Mouse (Mus musculus): ENCODE measurements around the gene Lhb. TPM values are rescaled to one million over a fixed set of nuclear protein-coding genes. Genes with fewer than 3 reads are reported as not detected.

Lhb gene
- total RNA-seq, 2 experiments from 2014 or later: not detected

- no peak for DNase-seq (ENCODE audit: low spot score in 2 of 2)
Measured at GRCm38 (mm10) chr7:45470869-45471268, 50.2 kb downstream of the Lhb start.

Small RNA genes lying within 50 kb of the gene (microRNA-seq; reads per million reads assigned to microRNA genes)
- not detected for gene Gm22133

Other genes starting within 250 kb of the Lhb start
- gene Gfy, start 241.3 kb upstream of the Lhb start, total RNA-seq (2021): not detected
- not detected for gene Pth2, start 239.8 kb upstream of the Lhb start, total RNA-seq (2021)
- gene Ccdc155, start 215.9 kb upstream of the Lhb start, total RNA-seq (2021): under 1 TPM; 0.31 to 0.84 TPM
- gene Dkkl1, start 208.7 kb upstream of the Lhb start, total RNA-seq (2021): under 1 TPM in 1 of 2 experiments, not detected in 1; 0.78 TPM
- gene Tead2, start 205.1 kb upstream of the Lhb start, total RNA-seq (2021): 10 to 100 TPM; 45.1 to 67.8 TPM
- gene Cd37, start 181.7 kb upstream of the Lhb start, total RNA-seq (2021): 1 to 10 TPM; 4.1 to 6.2 TPM
- under 1 TPM in 1 of 2 experiments, not detected in 1; 0.28 TPM for gene Slc6a16, start 179.7 kb upstream of the Lhb start, total RNA-seq (2021)
- not detected for gene Slc6a21, start 143.3 kb upstream of the Lhb start, total RNA-seq (2021)
- gene Trpm4, start 87.0 kb upstream of the Lhb start, total RNA-seq (2021): 10 to 100 TPM; 17.0 to 18.1 TPM
- 10 to 100 TPM in 1 of 2 experiments, 1 to 10 TPM in 1; 6.7 to 13.0 TPM for gene Hrc, start 85.5 kb upstream of the Lhb start, total RNA-seq (2021)
- gene Ppfia3, start 53.8 kb upstream of the Lhb start, total RNA-seq (2021): 1 to 10 TPM; 4.7 to 6.9 TPM
- gene Lin7b, start 50.2 kb upstream of the Lhb start, total RNA-seq (2021): 1 to 10 TPM; 4.8 to 4.9 TPM
- 100 to 1,000 TPM; 499 to 509 TPM for gene Snrnp70, start 25.1 kb upstream of the Lhb start, total RNA-seq (2021)
- under 1 TPM; 0.14 to 0.28 TPM for gene Kcna7, start 15.2 kb upstream of the Lhb start, total RNA-seq (2021)
- gene Ntf5, start 7.1 kb upstream of the Lhb start, total RNA-seq (2021): under 1 TPM; 0.20 to 0.67 TPM
- gene Gys1, start 14.0 kb downstream of the Lhb start, total RNA-seq (2021): 10 to 100 TPM; 38.6 to 40.2 TPM
- gene Ruvbl2, start 17.3 kb downstream of the Lhb start, total RNA-seq (2021): 10 to 100 TPM; 56.5 to 65.0 TPM
- 100 to 1,000 TPM; 684 to 753 TPM for gene Ftl1, start 39.1 kb downstream of the Lhb start, total RNA-seq (2021)
- 10 to 100 TPM; 75.8 to 78.4 TPM for gene Bax, start 46.1 kb downstream of the Lhb start, total RNA-seq (2021)
- gene Tulp2, start 61.1 kb downstream of the Lhb start, total RNA-seq (2021): under 1 TPM; 0.45 to 0.54 TPM
- 10 to 100 TPM; 14.9 to 20.7 TPM for gene Gm45808, start 66.0 kb downstream of the Lhb start, total RNA-seq (2021)
- 10 to 100 TPM; 35.0 to 38.8 TPM for gene Dhdh, start 68.0 kb downstream of the Lhb start, total RNA-seq (2021)
- gene Nucb1, start 89.6 kb downstream of the Lhb start, total RNA-seq (2021): 100 to 1,000 TPM; 236 to 239 TPM
- gene Ppp1r15a, start 105.4 kb downstream of the Lhb start, total RNA-seq (2021): 10 to 100 TPM; 36.9 to 45.1 TPM
- 10 to 100 TPM; 12.5 to 17.5 TPM for gene Plekha4, start 105.5 kb downstream of the Lhb start, total RNA-seq (2021)
- gene Hsd17b14, start 134.1 kb downstream of the Lhb start, total RNA-seq (2021): 1 to 10 TPM; 1.3 to 1.8 TPM
- gene Bcat2, start 149.3 kb downstream of the Lhb start, total RNA-seq (2021): 10 to 100 TPM; 96.4 to 96.5 TPM
- gene Fgf21, start 194.7 kb downstream of the Lhb start, total RNA-seq (2021): under 1 TPM in 1 of 2 experiments, not detected in 1; 0.34 TPM
- gene Fut1, start 196.5 kb downstream of the Lhb start, total RNA-seq (2021): under 1 TPM in 1 of 2 experiments, not detected in 1; 0.22 TPM
- 1 to 10 TPM in 1 of 2 experiments, under 1 TPM in 1; 0.54 to 1.1 TPM for gene Izumo1, start 201.0 kb downstream of the Lhb start, total RNA-seq (2021)
- gene Rasip1, start 206.7 kb downstream of the Lhb start, total RNA-seq (2021): 10 to 100 TPM; 31.1 to 31.2 TPM
- 10 to 100 TPM; 11.5 to 14.2 TPM for gene Mamstr, start 219.2 kb downstream of the Lhb start, total RNA-seq (2021)
- under 1 TPM in 1 of 2 experiments, not detected in 1; 0.42 TPM for gene Fut2, start 245.6 kb downstream of the Lhb start, total RNA-seq (2021)